Mouse (Mus musculus): ENCODE measurements around the gene Nckipsd.
A peak's percentile ranks its signal among the peaks of the same experiment; 100 is the strongest.

Nckipsd gene

GRCm38 (mm10) chr9:108799564-108799963, 8.6 kb upstream of the Nckipsd start:
- no peak for DNase-seq (ENCODE audit: low spot score)

DNA sequence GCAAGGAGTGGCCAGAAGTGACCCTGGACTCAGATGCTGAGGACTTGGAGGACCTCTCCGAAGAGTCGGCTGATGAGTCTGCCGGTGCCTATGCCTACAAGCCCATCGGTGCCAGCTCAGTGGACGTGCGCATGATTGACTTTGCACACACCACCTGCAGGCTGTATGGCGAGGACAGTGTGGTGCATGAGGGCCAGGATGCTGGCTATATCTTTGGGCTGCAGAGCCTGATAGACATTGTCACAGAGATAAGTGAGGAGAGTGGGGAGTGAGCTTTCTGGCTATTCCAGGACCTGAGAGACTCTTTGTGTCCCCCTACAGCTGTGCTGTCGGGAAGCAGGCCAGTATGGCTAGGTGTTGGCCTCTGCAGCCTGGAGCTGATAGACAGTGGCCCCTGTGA, 2.4 kb upstream of the Nckipsd start:
- no peak for DNase-seq (ENCODE audit: low spot score)

GRCm38 (mm10) chr9:108806379-108806778, 1.8 kb upstream of the Nckipsd start:
- DNase-seq (ENCODE audit: low spot score), result no peak

DNA sequence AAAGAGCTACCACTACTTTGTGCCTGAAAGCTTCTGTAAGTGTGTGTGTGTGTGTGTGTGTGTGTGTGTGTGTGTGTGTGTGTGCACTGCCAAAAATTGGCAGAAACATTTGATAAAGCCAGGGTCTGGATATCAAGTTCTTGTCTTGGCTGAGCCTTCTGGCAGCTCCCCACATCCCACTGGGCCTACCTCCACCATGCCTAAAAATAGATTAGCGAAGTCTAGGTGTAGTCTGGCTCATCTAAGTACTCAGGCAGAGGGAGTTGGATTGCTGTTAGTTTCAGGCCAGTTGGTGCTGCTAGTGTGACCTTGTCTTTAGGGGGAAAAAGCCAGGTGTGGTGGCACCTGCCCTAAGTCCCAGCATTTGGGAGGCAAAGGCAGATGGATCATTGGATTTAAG, 1.3 kb upstream of the Nckipsd start:
- no peak for DNase-seq (ENCODE audit: low spot score)

- DNase-seq (ENCODE audit: low spot score), result no peak
These were observed 494 bp upstream of the Nckipsd start for GRCm38 (mm10) chr9:108807674-108808073.

DNA sequence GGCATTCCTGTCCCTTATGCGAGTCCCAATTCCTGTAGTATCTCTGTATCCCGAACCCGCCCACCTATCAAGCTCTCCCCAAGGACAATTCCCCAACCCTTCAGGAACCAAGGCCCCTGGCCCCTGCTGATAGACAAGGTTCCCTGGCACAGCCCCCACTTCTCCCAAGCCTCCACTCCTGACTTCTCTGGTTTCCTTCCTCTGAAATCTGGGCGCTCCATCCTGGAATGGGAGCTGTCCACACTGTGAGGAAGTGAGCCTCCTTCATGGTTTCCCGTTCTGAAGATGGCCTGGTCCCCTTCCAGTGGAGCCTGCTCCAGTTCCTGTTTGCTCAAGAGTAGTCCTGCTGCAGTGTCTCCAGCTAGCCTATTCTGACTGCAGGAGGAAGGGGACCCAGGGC, 1.0 kb downstream of the Nckipsd start:
- DNase-seq (ENCODE audit: low spot score), result no peak

DNA sequence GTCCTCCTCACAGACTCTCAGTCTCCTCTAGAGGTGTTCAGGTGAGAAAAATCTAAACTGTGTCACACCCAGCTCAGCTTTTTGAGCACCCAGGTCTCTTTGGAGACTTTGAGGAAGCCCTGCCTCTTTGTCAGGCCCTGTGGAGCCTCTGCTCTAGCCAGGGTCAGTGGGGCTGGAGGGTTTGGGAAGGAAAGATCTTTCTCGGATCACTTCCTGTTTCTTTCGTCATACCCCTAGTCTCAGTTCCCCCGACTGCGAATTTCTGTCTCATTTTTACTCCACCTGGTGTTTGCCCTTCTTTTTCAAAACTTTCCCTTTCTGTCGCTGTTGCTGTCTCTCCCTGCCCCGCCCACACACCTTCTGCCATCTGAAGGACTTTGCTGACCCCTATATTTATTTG, 1.6 kb downstream of the Nckipsd start:
- DNase-seq (ENCODE audit: low spot score), result no peak

- DNase-seq (ENCODE audit: low spot score), result no peak
These were observed 2.3 kb downstream of the Nckipsd start for GRCm38 (mm10) chr9:108810516-108810915.

GRCm38 (mm10) chr9:108815557-108815956, 7.4 kb downstream of the Nckipsd start:
- DNase-seq (ENCODE audit: low spot score), result no peak

- DNase-seq (ENCODE audit: low spot score), result peak; percentile 58
These were observed 11.3 kb downstream of the Nckipsd start for GRCm38 (mm10) chr9:108819495-108819894.

- no peak for DNase-seq (ENCODE audit: low spot score)
These were observed 11.9 kb downstream of the Nckipsd start for GRCm38 (mm10) chr9:108820077-108820476.

DNA sequence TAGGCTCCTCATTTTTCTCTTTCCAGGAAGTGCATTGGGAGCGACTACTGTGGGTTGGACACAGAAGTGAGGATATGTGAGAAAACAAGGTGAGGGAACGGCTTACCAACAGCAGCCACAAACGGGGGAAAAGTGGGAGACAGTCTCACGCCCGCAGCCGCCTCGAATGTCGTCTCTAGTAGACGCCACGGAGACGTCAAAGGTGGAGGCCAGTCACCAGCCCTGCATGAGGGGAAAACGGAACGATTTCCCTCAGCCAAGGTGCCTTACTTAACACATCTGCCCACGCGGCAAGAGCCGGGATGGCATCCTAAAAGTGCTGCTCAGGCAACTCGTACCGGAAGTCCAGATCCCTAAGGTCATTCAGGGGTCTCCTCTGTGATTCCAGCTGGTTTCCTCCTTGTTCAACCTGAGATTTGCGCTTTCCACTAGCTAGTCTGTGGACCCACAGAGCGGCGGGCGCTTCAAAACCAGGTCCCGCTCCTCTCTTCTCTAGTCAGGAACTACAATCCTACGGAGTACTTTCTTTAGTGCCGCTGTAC, 16.0 kb downstream of the Nckipsd start:
- DNase-seq (ENCODE audit: low spot score), result no peak

DNA sequence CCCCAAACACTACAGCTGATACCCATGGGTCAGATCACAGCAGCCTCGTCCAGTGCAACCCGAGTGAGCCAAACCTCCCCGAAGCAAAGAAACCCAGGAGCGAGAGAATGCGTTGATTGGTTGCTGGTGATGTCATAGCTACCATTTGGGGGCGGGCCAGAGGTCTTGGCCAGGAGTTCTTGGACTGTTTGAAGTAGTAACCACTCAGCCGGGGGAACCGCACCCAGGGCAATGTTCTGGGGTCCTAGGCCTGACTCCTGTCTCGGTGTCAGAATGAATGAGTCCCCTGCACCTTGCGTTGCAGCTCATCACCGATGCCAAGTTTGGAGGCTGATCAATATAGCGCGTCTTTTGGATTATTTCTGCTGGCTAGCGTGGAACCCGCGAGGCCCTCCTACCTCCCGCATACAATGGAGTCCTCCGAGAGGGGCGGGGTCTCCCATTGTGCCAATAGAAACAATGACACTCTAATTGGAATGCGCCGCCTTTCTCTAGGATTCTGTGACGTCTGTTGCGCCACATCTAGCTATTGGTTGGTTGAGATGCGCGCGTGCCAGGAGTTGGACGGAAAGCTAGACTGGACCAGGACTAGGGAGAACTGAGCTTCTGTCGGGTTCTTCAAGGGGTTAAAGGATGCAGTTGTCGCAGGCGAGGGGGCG, 16.7 kb downstream of the Nckipsd start:
- DNase-seq (ENCODE audit: low spot score), result no peak

DNA sequence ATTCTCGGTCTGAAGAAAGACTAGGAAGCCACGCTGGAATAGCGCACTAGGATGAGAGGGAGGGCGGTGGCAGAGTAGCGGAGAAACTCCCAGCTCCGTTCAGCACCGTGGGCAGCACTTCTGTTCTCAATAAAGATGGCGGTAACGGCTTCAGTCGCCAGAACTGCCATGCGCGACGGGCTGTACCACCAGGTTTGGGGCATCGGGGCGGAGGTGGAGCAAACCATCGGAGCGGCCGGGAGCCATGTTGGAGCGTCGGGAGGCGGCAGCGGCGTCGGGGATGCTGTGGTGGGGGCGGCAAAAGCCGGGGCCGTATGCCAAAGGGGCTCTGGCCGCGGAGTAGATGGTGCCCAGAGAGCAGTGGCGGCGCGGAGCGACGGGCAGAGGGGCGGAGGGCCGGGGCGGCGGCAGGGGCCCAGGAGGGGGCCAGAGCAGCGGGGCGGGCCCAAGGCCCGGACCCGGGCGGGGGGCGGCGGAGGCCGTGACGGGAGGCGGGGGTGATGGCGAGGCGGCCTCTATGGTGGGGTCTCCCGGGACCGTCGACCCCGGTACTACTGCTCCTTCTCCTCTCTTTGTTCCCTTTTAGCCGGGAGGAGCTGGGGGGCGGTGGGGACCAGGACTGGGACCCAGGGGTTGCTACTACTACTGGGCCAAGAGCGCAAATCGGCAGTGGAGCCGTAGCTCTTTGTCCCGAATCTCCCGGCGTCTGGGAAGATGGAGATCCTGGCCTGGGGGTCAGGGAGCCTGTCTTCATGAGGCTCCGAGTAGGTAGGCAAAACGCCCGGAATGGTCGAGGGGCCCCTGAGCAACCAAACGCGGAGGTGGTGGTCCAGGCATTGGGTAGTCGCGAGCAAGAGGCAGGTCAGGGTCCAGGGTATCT, 17.9 kb downstream of the Nckipsd start, which contains the start of gene Celsr3:
Celsr3 (plus strand) TSS at position 501 of the 880 bp plus-strand sequence.
- DNase-seq (ENCODE audit: low spot score), result peak; percentile 52

DNA sequence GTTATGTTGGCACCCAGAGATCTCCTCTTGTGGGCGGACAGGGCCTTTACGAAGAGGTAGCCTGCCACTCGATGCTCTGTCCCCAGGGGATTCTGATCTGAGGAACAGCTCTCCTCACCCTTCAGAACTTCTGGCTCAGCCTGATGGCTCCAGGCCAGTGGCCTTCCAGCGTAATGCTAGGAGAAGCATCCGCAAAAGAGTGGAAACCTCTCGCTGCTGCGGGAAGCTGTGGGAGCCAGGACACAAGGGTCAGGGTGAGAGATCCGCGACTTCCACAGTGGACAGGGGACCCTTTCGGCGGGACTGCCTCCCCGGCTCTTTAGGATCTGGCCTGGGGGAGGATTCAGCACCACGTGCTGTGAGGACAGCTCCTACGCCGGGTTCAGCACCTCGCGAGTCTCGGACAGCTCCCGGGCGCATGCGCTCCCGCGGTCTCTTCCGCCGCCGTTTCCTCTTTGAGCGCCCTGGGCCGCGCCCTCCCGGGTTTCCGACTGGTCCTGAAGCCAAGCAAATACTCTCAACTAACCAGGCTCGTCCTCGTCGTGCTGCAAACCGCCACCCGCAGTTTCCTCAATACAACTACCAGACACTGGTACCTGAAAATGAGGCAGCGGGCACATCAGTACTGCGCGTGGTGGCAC, 18.7 kb downstream of the Nckipsd start:
- DNase-seq (ENCODE audit: low spot score), result peak; percentile 75

DNA sequence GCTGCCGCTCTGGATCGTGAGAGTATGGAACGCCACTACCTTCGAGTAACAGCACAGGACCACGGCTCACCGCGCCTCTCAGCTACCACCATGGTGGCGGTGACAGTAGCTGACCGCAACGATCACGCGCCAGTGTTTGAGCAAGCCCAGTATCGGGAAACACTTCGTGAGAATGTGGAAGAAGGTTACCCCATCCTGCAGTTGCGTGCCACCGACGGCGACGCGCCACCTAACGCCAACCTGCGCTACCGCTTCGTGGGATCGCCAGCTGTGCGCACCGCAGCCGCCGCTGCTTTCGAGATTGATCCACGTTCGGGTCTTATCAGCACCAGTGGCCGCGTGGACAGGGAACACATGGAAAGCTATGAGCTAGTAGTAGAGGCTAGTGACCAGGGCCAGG, 19.3 kb downstream of the Nckipsd start:
- DNase-seq (ENCODE audit: low spot score), result no peak

GRCm38 (mm10) chr9:108827906-108828305, 19.7 kb downstream of the Nckipsd start:
- DNase-seq (ENCODE audit: low spot score), result no peak

DNA sequence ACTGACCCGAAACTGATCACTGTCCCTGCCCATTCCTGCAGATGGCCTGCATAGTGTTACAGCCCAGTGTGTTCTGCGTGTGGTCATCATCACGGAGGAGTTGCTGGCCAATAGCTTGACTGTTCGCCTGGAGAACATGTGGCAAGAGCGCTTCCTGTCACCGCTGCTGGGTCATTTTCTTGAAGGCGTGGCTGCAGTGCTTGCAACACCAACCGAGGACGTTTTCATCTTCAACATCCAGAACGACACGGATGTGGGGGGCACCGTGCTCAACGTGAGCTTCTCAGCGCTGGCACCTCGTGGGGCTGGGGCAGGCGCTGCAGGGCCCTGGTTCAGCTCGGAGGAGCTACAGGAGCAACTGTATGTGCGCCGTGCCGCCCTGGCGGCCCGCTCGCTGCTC, 23.5 kb downstream of the Nckipsd start:
- no peak for DNase-seq (ENCODE audit: low spot score)

DNA sequence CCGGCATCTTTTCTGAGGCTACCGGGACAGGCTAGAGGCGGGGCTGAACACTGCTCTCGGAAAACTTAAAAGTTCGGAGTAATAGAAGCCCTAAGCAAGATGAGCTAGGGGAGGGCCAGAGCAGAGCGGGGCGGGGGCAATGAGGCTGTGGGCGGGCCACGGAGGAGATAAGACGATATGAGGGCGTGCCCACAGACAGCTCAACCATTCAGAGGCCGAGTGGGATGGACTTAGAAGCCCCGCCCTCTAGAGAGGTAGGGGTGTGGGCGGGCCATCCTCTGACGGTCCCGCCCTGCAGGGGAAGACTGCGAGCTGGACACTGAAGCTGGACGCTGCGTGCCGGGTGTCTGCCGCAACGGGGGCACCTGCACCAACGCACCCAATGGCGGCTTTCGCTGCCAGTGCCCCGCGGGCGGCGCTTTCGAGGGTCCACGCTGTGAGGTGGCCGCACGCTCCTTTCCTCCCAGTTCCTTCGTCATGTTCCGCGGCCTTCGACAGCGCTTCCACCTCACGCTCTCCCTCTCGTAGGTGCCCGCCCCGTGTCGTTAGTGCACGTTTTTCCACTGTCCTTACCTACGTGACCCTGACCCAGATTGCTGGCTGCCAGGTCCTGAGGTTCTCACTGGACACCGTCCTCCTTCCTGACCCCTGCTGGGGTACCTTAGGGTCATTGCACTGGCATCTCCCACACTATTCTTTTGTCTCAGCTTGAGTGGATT, 24.4 kb downstream of the Nckipsd start:
- peak; percentile 93 for DNase-seq (ENCODE audit: low spot score)

DNA sequence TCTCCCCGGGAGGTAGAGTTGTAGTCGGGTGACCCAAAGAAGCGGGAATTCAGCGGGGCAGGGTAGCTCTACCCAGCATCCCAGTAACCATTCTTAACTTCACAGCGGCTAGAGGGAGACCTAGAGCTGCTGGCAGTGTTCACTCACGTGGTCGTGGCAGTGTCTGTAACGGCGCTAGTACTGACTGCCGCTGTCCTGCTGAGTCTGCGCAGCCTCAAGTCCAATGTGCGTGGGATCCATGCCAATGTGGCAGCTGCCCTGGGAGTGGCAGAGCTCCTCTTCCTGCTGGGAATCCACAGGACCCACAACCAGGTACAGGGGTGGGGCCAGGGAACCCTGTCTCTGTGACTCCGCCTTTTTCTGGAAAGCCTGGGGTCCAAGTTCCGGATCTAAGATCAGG, 34.8 kb downstream of the Nckipsd start:
- peak; percentile 25 for DNase-seq (ENCODE audit: low spot score)

DNA sequence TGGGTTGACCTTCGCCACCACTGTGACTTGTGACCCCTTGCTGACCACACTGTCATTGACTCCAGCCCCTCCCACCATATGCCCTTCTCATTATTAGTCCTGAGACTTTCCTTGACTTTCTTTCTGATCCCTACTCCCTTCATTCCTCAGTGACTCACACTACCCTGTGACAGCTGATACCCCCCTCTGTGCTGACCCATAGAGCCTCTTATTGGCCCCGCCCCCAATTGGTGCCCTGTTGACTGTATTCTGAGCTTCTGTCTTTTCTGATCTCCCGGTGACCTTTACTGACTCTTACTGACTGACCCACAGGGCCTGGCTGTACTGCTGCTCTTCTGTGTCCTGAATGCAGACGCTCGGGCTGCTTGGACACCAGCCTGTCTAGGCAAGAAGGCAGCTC, 37.2 kb downstream of the Nckipsd start:
- no peak for DNase-seq (ENCODE audit: low spot score)

GRCm38 (mm10) chr9:108847374-108847773, 39.2 kb downstream of the Nckipsd start:
- DNase-seq (ENCODE audit: low spot score), result no peak

Measured in urinary bladder, postnatal 14 days (tissue).